Mouse (Mus musculus): ENCODE data around the gene Gm6676.
"Not testable (repeated sequence)": the region's sequence is repeated elsewhere in the genome, so short reads cannot be mapped to it uniquely, and the experiment has no call there.

GRCm38 (mm10) chr14:7174483-7174971, 49.3 kb upstream of the Gm6676 start, which contains the start of gene Gm3512:
- not testable (repeated sequence) for TF ChIP-seq POU5F1 (IDR thresholded peaks at IDR 0.05; ENCODE audit: borderline replicate concordance, low read length); CTCF (conservative IDR thresholded peaks at IDR 0.05; ENCODE audit: low read length)
